Mouse (Mus musculus): Measurements from ENCODE around the gene Dxo.

GRCm38 (mm10) chr17:34874321-34874720, 37.5 kb downstream of the Dxo start:
- no peak for TF ChIP-seq POLR2A (IDR thresholded peaks at IDR 0.05; ENCODE audit: insufficient read length, low read depth)
- no peak for TF ChIP-seq MYOG (IDR thresholded peaks at IDR 0.05; ENCODE audit: control insufficient read depth in 1 of 3, insufficient read depth in 1 of 3, insufficient read length in 2 of 3, low read depth in 2 of 3)
- no peak for TF ChIP-seq MAX (IDR thresholded peaks at IDR 0.05; ENCODE audit: low read depth)
